25 mouse cellular contexts compared by ENCODE assay signal in genomic region chr16:35439046-35439445, GRCm38 (mm10). TPM values are rescaled to one million over a fixed set of nuclear protein-coding genes. Genes with fewer than 3 reads are reported as not detected.
A peak's percentile ranks its signal among the peaks of the same experiment; 100 is the strongest.
DNase-seq lines count a peak whose midpoint lies in the region; ATAC-seq lines count a peak whose summit lies in the region.
"Had no signal": no experiment of that assay in that cellular context is flagged by ENCODE, and none has a peak within 500 bp of the region (broad histone marks: within the 10 kb centered on the region; RNA-seq: fewer than 3 reads in every experiment).

No protein-coding gene starts in this region.

- no peaks in the 10 kb centered on the region for H3K27me3 ChIP-seq in heart, embryonic 11.5 days (ENCODE audit: control insufficient read depth, insufficient read depth, low read length)
- H3K27me3 ChIP-seq in intestine, embryonic 16.5 days (replicated peaks; ENCODE audit: control insufficient read depth, insufficient read depth, low read length): no peaks in the 10 kb centered on the region
- H3K27me3 ChIP-seq: embryonic facial prominence, embryonic 15.5 days; hindbrain, embryonic 13.5 days; megakaryocyte, embryonic 14.5 days had no signal

- H3K9ac ChIP-seq in heart, embryonic 11.5 days (ENCODE audit: low read depth, low read length): no peak overlapping the region
- no peak overlapping the region for H3K9ac ChIP-seq in intestine, embryonic 16.5 days (ENCODE audit: low read depth, low read length)
- H3K9ac ChIP-seq: embryonic facial prominence, embryonic 15.5 days; hindbrain, embryonic 13.5 days had no signal

- ATAC-seq in heart, embryonic 11.5 days (replicated peaks; ENCODE audit: insufficient number of reproducible peaks, low FRiP score, low TSS enrichment): no peak
- no peak for ATAC-seq in intestine, embryonic 16.5 days
- ATAC-seq: inflammation-experienced regulatory T-cells, adult 6 months; midbrain, embryonic 16.5 days had no signal

- WGBS in heart, embryonic 11.5 days (ENCODE audit: insufficient replicate concordance): 44% methylated on average over 1 of the region's 1 CpGs
- WGBS in intestine, embryonic 16.5 days: 76% methylated on average over 1 of the region's 1 CpGs

- H3K4me3 ChIP-seq in heart, embryonic 11.5 days (ENCODE audit: low read depth, low read length): no peak overlapping the region
- no peak overlapping the region for H3K4me3 ChIP-seq in intestine, embryonic 16.5 days (ENCODE audit: low read length)
- H3K4me3 ChIP-seq: embryonic facial prominence, embryonic 15.5 days; forebrain, embryonic 10.5 days; gastrocnemius, adult 2 months; hindbrain, embryonic 13.5 days; megakaryocyte, embryonic 14.5 days had no signal

- peak overlapping the region; percentile 76 for H3K27ac ChIP-seq in heart, embryonic 11.5 days (ENCODE audit: low read depth, low read length)
- no peak overlapping the region for H3K27ac ChIP-seq in intestine, embryonic 16.5 days (ENCODE audit: low read length)
- H3K27ac ChIP-seq: embryonic facial prominence, embryonic 15.5 days; forebrain, embryonic 10.5 days; gastrocnemius, adult 2 months; hindbrain, embryonic 13.5 days had no signal

- no peak overlapping the region for H3K4me2 ChIP-seq in heart, embryonic 11.5 days
- no peak overlapping the region for H3K4me2 ChIP-seq in intestine, embryonic 16.5 days (ENCODE audit: low read depth, low read length)
- H3K4me2 ChIP-seq: embryonic facial prominence, embryonic 15.5 days; hindbrain, embryonic 13.5 days; liver, embryonic 11.5 days had no signal

- no peaks in the 10 kb centered on the region for H3K36me3 ChIP-seq in heart, embryonic 11.5 days (ENCODE audit: control insufficient read depth, insufficient read depth, low read length)
- no peaks in the 10 kb centered on the region for H3K36me3 ChIP-seq in intestine, embryonic 16.5 days (ENCODE audit: control insufficient read depth, insufficient read depth, low read length)
- H3K36me3 ChIP-seq: G1E had no signal

- DNase-seq in adrenal gland, adult 8-10 months: peak; percentile 5
- no peak for DNase-seq in adrenal gland, adult 18-20 months (ENCODE audit: low spot score in 2 of 2)
- peak; percentile 7 to 17 for DNase-seq in adrenal gland, postnatal 36 days
- peak; percentile 55 to 57 for DNase-seq in heart, postnatal 10 days
- DNase-seq in kidney, postnatal 36 days: no peak
- DNase-seq: cerebellum, adult 2 months; cerebellum, postnatal 36 days; gastrocnemius, adult 2 months; kidney, adult 9 months; kidney, postnatal 25 days; left cerebral cortex, postnatal 4 days; lung, adult 18-20 months; right cerebral cortex, postnatal 4 days; thymus, postnatal 36 days had no signal

- H3K9me3 ChIP-seq in heart, embryonic 11.5 days (replicated peaks; ENCODE audit: control insufficient read depth, low read length): no peaks in the 10 kb centered on the region
- no peaks in the 10 kb centered on the region for H3K9me3 ChIP-seq in intestine, embryonic 16.5 days (ENCODE audit: control insufficient read depth, low read length)
- H3K9me3 ChIP-seq: embryonic facial prominence, embryonic 15.5 days; forebrain, embryonic 10.5 days; G1E; hindbrain, embryonic 13.5 days had no signal

- peaks cover 9% of the 10 kb centered on the region for H3K4me1 ChIP-seq in heart, embryonic 11.5 days (ENCODE audit: control insufficient read depth, insufficient read depth, low read length)
- no peaks in the 10 kb centered on the region for H3K4me1 ChIP-seq in intestine, embryonic 16.5 days (ENCODE audit: control insufficient read depth, insufficient read depth, low read length)
- H3K4me1 ChIP-seq: embryonic facial prominence, embryonic 15.5 days had no signal

- intact Hi-C loops in heart, postnatal 10 days (cut with DNase I): no loop called here

RNA-seq across cellular contexts. Expression of gene Pdia5, which starts 51.6 kb away (rescaled TPM):
- total RNA-seq in adrenal gland, adult 8-10 months (2022): 10 to 100 TPM; 16.0 to 27.1 (median 22.4) TPM
- 10 to 100 TPM; 14.7 to 16.5 TPM for total RNA-seq in adrenal gland, adult 18-20 months (2021)
- total RNA-seq in adrenal gland, postnatal 36 days (2021): 10 to 100 TPM; 18.6 to 21.4 TPM
- polyA plus RNA-seq in heart, embryonic 11.5 days (2014; fragmentation: Nextera tagmentation; extraction: Ambion mirVana): 12.9 and 15.0 TPM in 2 replicates
- 10 to 100 TPM in 1 of 2 experiments, 1 to 10 TPM in 1; 8.6 to 11.5 TPM for total RNA-seq in heart, postnatal 10 days (2021)
- 54.2 and 60.0 TPM in 2 replicates for polyA plus RNA-seq in intestine, embryonic 16.5 days (2015; fragmentation: Nextera tagmentation; extraction: Ambion mirVana)
- total RNA-seq: G1E; neutrophil, adult 5-6 weeks had no signal
- polyA plus RNA-seq: G1E had no signal

Comparison
In these comparisons a context has a peak if more than half of its experiments do, and no peak if none do; other contexts are left out.
1. DNase-seq: peak in adrenal gland, adult 8-10 months (single experiment), adrenal gland, postnatal 36 days (2 of 2) and heart, postnatal 10 days (2 of 2); none in adrenal gland, adult 18-20 months (0 of 2) and kidney, postnatal 36 days (0 of 2).